Mouse (Mus musculus) forebrain, embryonic 16.5 days (tissue): ENCODE data around the gene Ubash3b. TPM values are rescaled to one million over a fixed set of nuclear protein-coding genes. Genes with fewer than 3 reads are reported as not detected.

Source experiments
- ATAC-seq: fragments of 200-750 bp; cut with Nextera tagmentation; 2 replicates; pipeline ENCODE4 v1.8.0; 2017; ENCODE audit warnings: mild to moderate bottlenecking, moderate library complexity
- H3K27ac ChIP-seq: fragments of 300-500 bp; sonication (generic); 2 replicates; pipeline ENCODE4 v1.5.1; 2014; ENCODE audit warnings: low read length, control low read depth
- H3K27me3 ChIP-seq: fragments of 300-500 bp; sonication (generic); replicated peaks from 2 replicates; pipeline ENCODE4 v1.6.1; 2014; ENCODE audit warnings: low read length; ENCODE audit not compliant: control insufficient read depth, insufficient read depth
- H3K36me3 ChIP-seq: fragments of 300-500 bp; sonication (generic); 2 replicates; pipeline ENCODE4 v1.6.1; 2014; ENCODE audit not compliant: control insufficient read depth, insufficient read depth
- H3K4me1 ChIP-seq: fragments of 300-500 bp; sonication (generic); replicated peaks from 2 replicates; pipeline ENCODE4 v1.6.1; 2014; ENCODE audit warnings: low read length; ENCODE audit not compliant: control insufficient read depth, insufficient read depth
- H3K4me2 ChIP-seq: fragments of 300-500 bp; sonication (generic); 2 replicates; pipeline ENCODE4 v1.6.1; 2014; ENCODE audit warnings: mild to moderate bottlenecking, low read length, control low read depth
- H3K4me3 ChIP-seq: fragments of 300-500 bp; sonication (generic); replicated peaks from 2 replicates; pipeline ENCODE4 v1.5.1; 2014; ENCODE audit warnings: mild to moderate bottlenecking, low read length, control low read depth
- H3K9ac ChIP-seq: fragments of 300-500 bp; sonication (generic); replicated peaks from 2 replicates; pipeline ENCODE4 v1.6.1; 2014; ENCODE audit warnings: low read depth, low read length, control low read depth
- H3K9me3 ChIP-seq: fragments of 300-500 bp; sonication (generic); 2 replicates; pipeline ENCODE4 v1.6.1; 2016; ENCODE audit warnings: low read length; ENCODE audit not compliant: control insufficient read depth
- WGBS: fragments of 180-500 bp; shearing (Covaris S2); extraction: QIAGEN DNeasy Blood & Tissue Kit; methylation state at CpG from one replicate; pipeline ENCODE4 v1.1.7; 2014; 5-methylcytosine and 5-hydroxymethylcytosine counted together
- polyA plus RNA-seq: library from polyadenylated mRNA; unstranded; fragments of >200 nt; fragmentation: Nextera tagmentation; extraction: Ambion mirVana; gene quantifications from 2 replicates; pipeline ENCODE4 v1.2.1, GENCODE M21; 2015

Ubash3b gene
- polyA plus RNA-seq, 1 experiment from 2014 or later = 14.7 TPM

DNA sequence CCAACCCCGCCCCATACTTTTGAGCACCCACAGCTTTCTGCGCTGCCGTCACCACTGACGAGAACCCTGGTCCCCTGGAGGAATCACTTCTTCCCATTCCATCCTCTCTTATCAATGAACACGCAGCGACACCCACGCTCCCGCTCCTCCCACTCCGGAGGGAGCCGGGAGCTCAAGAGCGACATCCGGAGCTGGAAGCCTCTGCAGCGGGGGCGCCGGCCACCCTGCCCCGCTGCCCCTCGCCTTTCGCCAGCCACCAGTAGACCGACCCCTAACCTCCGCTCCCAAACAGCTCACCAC is 4.8 kb downstream of the Ubash3b start:
- peak overlapping the region; percentile 77 for H3K4me3 ChIP-seq
- 2% methylated on average over 19 of the region's 20 CpGs for WGBS
- peak; percentile 11 for ATAC-seq

DNA sequence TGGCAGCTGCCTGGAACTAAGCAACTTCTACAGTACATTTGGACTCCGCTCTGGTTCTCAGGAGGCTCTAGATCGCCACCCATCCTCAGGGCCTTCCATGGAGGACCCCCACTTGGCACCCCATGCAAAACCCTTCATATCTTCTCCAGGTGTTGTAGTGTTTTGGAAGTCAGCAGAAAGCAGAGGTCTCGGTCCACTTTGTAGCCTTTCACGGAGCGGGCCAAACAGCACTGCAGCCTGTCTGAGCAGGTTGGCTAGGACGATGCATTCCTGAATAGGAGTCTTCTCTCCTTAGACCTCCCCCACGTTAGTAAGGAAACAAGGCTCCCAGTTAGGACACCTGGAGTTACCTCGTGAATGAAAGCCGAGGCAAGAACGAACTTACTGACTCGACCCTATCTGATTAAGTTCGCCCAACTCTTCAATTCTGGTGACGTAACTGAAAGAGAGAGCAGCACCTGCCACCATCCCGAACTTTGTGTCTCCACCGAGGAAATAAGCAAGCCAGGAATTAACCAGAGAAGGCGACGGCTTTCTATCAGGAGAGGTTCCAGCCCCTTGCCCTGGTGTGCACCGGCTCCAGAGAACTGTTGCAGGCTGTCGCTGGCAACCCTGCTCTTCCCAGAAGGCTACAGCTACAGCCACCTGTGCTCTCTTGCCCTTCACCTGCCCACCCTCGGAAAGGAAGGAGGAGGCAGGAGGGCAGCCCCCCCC is 5.3 kb downstream of the Ubash3b start:
- Histone ChIP-seq H3K36me3 (no peaks in the 10 kb centered on the region), H3K9ac (peak overlapping the region; percentile 85), H3K4me3 (peak overlapping the region; percentile 77), H3K9me3 (no peaks in the 10 kb centered on the region), H3K27me3 (0 out of 2 replicates have a peak, but pooled peaks cover 2% of the 10 kb centered on the region), H3K27ac (no peak overlapping the region), H3K4me1 (peaks cover 25% of the 10 kb centered on the region), H3K4me2 (peak overlapping the region; percentile 83)
- ATAC-seq = no peak
- 23% methylated on average over 20 of the region's 20 CpGs for WGBS

More for the DNA sequence above, 4.8 kb downstream of the Ubash3b start:
- Histone ChIP-seq H3K9ac (peak overlapping the region; percentile 85), H3K27me3 (0 out of 2 replicates have a peak, but pooled peaks cover 2% of the 10 kb centered on the region), H3K27ac (no peak overlapping the region; the same call in 1 of the 2 replicates), H3K4me1 (peaks cover 22% of the 10 kb centered on the region), H3K4me2 (peak overlapping the region; percentile 83), H3K9me3 (no peaks in the 10 kb centered on the region), H3K36me3 (no peaks in the 10 kb centered on the region)

DNA sequence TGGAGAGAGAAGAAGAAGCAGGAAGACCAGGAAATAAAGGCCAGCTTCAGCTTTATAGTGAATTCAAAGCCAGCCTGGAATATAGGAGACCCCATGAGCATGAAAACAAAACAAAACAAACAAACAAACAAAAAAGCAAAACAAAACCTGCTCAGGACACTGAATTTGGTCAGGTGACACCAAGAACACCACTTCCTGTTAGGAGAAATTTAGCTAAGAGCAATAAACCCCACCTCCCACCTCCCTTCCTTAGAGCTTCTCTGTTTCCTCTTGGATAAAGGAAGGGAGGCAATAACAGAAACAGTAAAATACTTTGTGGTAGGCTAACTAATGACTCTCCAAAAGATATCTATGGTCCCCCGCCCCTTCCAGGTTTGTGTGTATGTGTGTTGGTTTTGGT is 7.5 kb downstream of the Ubash3b start:
- H3K4me1 ChIP-seq = peaks cover 32% of the 10 kb centered on the region
- H3K9me3 ChIP-seq = no peaks in the 10 kb centered on the region
- no peak overlapping the region for H3K9ac ChIP-seq
- no peak for ATAC-seq
- H3K36me3 ChIP-seq = no peaks in the 10 kb centered on the region
- no peak overlapping the region for H3K4me3 ChIP-seq
- H3K27ac ChIP-seq = no peak overlapping the region
- no peak overlapping the region for H3K4me2 ChIP-seq
- H3K27me3 ChIP-seq = 0 out of 2 replicates have a peak, but pooled peaks cover 2% of the 10 kb centered on the region
- 94% methylated on average over 1 of the region's 1 CpGs for WGBS

DNA sequence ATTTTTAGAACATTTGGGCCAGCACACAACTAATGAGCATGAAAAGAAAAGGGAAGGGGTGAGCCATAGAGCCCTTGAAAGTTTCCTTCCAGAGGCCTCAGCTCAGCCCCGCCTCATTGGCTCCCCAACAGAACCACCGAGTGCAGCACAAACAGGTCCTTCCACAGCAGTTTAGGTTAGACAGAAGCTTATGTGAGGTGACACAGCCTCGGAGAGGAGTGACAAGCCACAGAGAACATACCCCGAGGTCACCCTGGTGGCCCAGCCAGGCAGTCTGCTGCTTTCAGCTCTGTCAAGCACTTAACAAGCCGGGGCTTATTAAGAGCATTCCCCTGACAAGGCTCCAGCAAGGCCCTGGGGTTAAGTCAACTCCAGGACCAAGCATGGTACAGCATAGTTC is 8.4 kb downstream of the Ubash3b start:
- no peak for ATAC-seq
- Histone ChIP-seq H3K9me3 (no peaks in the 10 kb centered on the region), H3K36me3 (no peaks in the 10 kb centered on the region), H3K4me2 (no peak overlapping the region), H3K4me1 (peaks cover 39% of the 10 kb centered on the region), H3K27me3 (0 out of 2 replicates have a peak, but pooled peaks cover 2% of the 10 kb centered on the region), H3K9ac (no peak overlapping the region), H3K4me3 (no peak overlapping the region), H3K27ac (no peak overlapping the region)
- 48% methylated on average over 5 of the region's 5 CpGs for WGBS

- 50% methylated on average over 4 of the region's 4 CpGs for WGBS
- no peak overlapping the region for H3K4me2 ChIP-seq
- ATAC-seq = no peak
- no peak overlapping the region for H3K4me3 ChIP-seq
- H3K27me3 ChIP-seq = 0 out of 2 replicates have a peak, but pooled peaks cover 2% of the 10 kb centered on the region
- H3K9me3 ChIP-seq = no peaks in the 10 kb centered on the region
- peaks cover 42% of the 10 kb centered on the region for H3K4me1 ChIP-seq
- no peak overlapping the region for H3K9ac ChIP-seq
- H3K36me3 ChIP-seq = no peaks in the 10 kb centered on the region
- no peak overlapping the region for H3K27ac ChIP-seq
Observed at GRCm38 (mm10) chr9:41151491-41151890, 10.0 kb downstream of the Ubash3b start.

DNA sequence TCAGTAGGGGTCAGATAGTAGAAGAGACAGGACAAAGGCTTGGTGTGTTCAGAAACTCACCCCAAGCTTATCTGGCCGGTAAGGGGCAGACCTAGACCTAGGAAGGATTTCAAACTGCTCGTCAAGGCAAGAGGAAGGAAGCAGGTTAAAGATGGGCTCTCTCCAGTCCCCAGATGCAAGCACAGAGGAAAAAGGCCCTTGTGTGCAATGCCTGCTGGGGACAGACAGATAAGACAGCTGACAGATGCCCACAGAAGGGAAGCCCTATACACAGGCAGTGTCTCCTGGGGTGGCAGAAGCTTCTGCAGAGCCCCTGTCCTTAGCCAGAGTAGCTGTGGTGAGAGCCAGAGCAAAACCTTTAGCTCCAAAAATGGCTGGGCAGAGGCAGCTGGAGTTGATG is 11.6 kb downstream of the Ubash3b start:
- Histone ChIP-seq H3K4me2 (no peak overlapping the region), H3K4me1 (peaks cover 34% of the 10 kb centered on the region), H3K4me3 (no peak overlapping the region), H3K9ac (no peak overlapping the region), H3K27me3 (no peaks in the 10 kb centered on the region), H3K36me3 (no peaks in the 10 kb centered on the region), H3K27ac (peak overlapping the region; percentile 67; the same call in 1 of the 2 replicates), H3K9me3 (no peaks in the 10 kb centered on the region)
- no peak for ATAC-seq
- WGBS = 87% methylated on average over 2 of the region's 2 CpGs

DNA sequence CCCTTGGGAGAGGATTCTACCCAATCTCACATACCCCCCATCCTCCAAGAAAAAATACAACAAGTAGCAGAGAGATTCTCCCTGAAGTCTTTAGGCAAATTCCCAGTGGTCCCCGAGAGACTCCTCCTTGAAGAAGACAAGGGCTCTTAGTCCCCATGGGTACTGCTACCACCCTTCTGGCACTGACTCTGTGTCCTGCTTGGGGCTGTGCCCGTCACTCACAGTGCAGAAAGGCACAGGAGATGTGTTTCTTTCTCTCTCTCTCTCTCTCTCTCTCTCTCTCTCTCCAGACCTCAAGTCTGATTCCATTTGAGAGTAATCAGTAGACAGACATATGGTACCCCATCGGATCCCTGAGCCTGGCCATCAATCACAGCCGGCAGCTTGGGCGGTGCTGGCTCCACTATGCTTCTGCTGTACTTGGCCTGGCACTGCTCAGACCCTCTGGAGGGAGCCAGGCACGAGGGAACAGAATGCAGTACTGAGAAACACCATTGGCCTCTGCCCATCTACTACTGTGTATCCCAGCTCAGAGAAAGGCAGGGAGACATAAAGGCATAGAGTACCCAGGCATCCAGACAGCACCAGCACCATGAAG is 12.3 kb downstream of the Ubash3b start:
- no peaks in the 10 kb centered on the region for H3K27me3 ChIP-seq
- H3K27ac ChIP-seq = peak overlapping the region; percentile 67

GRCm38 (mm10) chr9:41148600-41148999 is 12.9 kb downstream of the Ubash3b start:
- Histone ChIP-seq H3K4me3 (no peak overlapping the region), H3K27me3 (no peaks in the 10 kb centered on the region), H3K9me3 (no peaks in the 10 kb centered on the region), H3K36me3 (no peaks in the 10 kb centered on the region), H3K4me1 (peaks cover 34% of the 10 kb centered on the region), H3K9ac (no peak overlapping the region), H3K27ac (no peak overlapping the region; the same call in 1 of the 2 replicates), H3K4me2 (no peak overlapping the region)
- ATAC-seq = no peak
- 56% methylated on average over 7 of the region's 7 CpGs for WGBS

More for the DNA sequence above, 12.3 kb downstream of the Ubash3b start:
- H3K36me3 ChIP-seq = no peaks in the 10 kb centered on the region
- no peak overlapping the region for H3K4me2 ChIP-seq
- peaks cover 34% of the 10 kb centered on the region for H3K4me1 ChIP-seq
- peak; percentile 91 for ATAC-seq
- no peaks in the 10 kb centered on the region for H3K9me3 ChIP-seq
- 48% methylated on average over 6 of the region's 6 CpGs for WGBS
- no peak overlapping the region for H3K9ac ChIP-seq
- H3K4me3 ChIP-seq = no peak overlapping the region

DNA sequence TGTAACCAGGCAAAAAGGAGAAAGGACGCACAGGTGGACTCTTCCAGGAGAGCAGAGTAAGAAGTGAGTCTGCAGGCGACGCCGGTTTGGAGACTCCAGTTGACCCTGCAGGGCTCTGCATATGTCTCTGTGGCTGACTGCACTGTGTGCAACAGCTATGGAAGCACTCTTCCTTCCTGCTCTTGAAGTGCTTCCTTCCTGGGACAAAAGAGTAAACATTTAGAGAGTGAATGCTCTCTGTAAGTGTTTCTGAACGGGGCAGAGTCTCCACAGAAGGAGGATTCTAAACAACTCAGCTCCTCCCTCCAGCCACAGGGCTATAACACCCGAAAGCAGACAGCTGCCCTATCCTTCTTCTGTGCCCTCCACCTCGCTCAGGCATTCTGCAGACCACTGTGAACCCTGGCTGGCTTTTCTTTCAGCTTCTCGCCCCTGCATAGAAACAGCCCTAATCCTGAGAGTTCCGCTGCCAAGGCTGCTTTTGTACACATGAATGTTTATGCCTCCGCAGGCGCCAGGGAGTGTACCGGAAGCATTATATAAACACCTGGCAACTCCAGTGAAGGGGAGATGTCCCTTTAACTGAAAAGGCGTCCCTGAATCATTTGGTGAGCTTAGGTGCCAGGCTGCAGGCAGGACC is 14.2 kb downstream of the Ubash3b start:
- ATAC-seq = 0 out of 2 replicates have a peak, but pooled peaks have one; percentile 14
- H3K9me3 ChIP-seq = no peaks in the 10 kb centered on the region
- 26% methylated on average over 13 of the region's 13 CpGs for WGBS
- no peak overlapping the region for H3K4me3 ChIP-seq
- H3K27me3 ChIP-seq = no peaks in the 10 kb centered on the region
- H3K36me3 ChIP-seq = no peaks in the 10 kb centered on the region
- H3K4me1 ChIP-seq = peaks cover 34% of the 10 kb centered on the region
- H3K4me2 ChIP-seq = peak overlapping the region; percentile 25; the same call in 1 of the 2 replicates
- no peak overlapping the region for H3K9ac ChIP-seq
- H3K27ac ChIP-seq = 0 out of 2 replicates have a peak overlapping the region, but pooled peaks have one; percentile 1
